Mouse (Mus musculus) kidney, postnatal 14 days (tissue): ENCODE measurements at regions not wholly inside any gene's neighbourhood (a gene's known extent, or its start where the extent isn't known, plus 50 kb on each side); places are given as distances from the start of the nearest gene placed in this dataset.

Experiments used
- DNase-seq: peaks from one replicate; pipeline ENCODE4 v3.0.0; 2022; ENCODE audit warnings: mixed read lengths

- DNase-seq: peak; percentile 20
Measured at GRCm38 (mm10) chr2:128503136-128503935, 87.7 kb upstream of the Spdye4c start.

- peak; percentile 58 for DNase-seq
Measured at GRCm38 (mm10) chr2:128507591-128508243, 83.3 kb upstream of the Spdye4c start.

GRCm38 (mm10) chr2:128508244-128508605 is 82.8 kb upstream of the Spdye4c start:
- no peak for DNase-seq

- no peak for DNase-seq
Measured at GRCm38 (mm10) chr2:128511291-128511690, 79.7 kb upstream of the Spdye4c start.

GRCm38 (mm10) chr2:128512852-128513251 is 78.2 kb upstream of the Spdye4c start:
- no peak for DNase-seq

- no peak for DNase-seq
Measured at GRCm38 (mm10) chr2:128514463-128515290, 76.3 kb upstream of the Spdye4c start.

- DNase-seq: no peak
Measured at GRCm38 (mm10) chr2:128515701-128516100, 75.3 kb upstream of the Spdye4c start.

- DNase-seq: no peak
Measured at GRCm38 (mm10) chr2:128516694-128517093, 74.3 kb upstream of the Spdye4c start.

GRCm38 (mm10) chr2:128518142-128518541 is 72.9 kb upstream of the Spdye4c start:
- no peak for DNase-seq

GRCm38 (mm10) chr2:128521701-128522443 is 69.1 kb upstream of the Spdye4c start:
- DNase-seq: no peak

GRCm38 (mm10) chr2:128523425-128524108 is 67.4 kb upstream of the Spdye4c start:
- DNase-seq: no peak

- no peak for DNase-seq
Measured at GRCm38 (mm10) chr2:128526100-128526499, 64.9 kb upstream of the Spdye4c start.

GRCm38 (mm10) chr2:128526883-128527344 is 64.1 kb upstream of the Spdye4c start:
- DNase-seq: no peak

- no peak for DNase-seq
Measured at GRCm38 (mm10) chr2:128536294-128536693, 54.7 kb upstream of the Spdye4c start.

GRCm38 (mm10) chr2:128537425-128537824 is 53.6 kb upstream of the Spdye4c start:
- no peak for DNase-seq

- no peak for DNase-seq
Measured at GRCm38 (mm10) chr2:128538736-128539135, 52.3 kb upstream of the Spdye4c start.
